Mouse (Mus musculus): ENCODE results near the gene 1520401A03Rik. TPM values are rescaled to one million over a fixed set of nuclear protein-coding genes. Genes with fewer than 3 reads are reported as not detected.
A peak's percentile ranks its signal among the peaks of the same experiment; 100 is the strongest.

1520401A03Rik gene
- polyA plus RNA-seq, 3 experiments from 2014 or later = not detected

GRCm38 (mm10) chr17:23742941-23743340 is 20.4 kb upstream of the 1520401A03Rik start:
- ATAC-seq = no peak

- ATAC-seq = peak; percentile 25
These were observed 19.7 kb upstream of the 1520401A03Rik start for GRCm38 (mm10) chr17:23742210-23742793.

GRCm38 (mm10) chr17:23741359-23742209 is 19.0 kb upstream of the 1520401A03Rik start:
- no peak for ATAC-seq

GRCm38 (mm10) chr17:23740598-23741021 is 18.0 kb upstream of the 1520401A03Rik start, which contains the start of gene Paqr4:
Gene Paqr4 (minus strand): TSS chr17:23740867.
- ATAC-seq = peak; percentile 26

GRCm38 (mm10) chr17:23740136-23740584 is 17.6 kb upstream of the 1520401A03Rik start:
- ATAC-seq = peak; percentile 81

GRCm38 (mm10) chr17:23739202-23740135 is 16.9 kb upstream of the 1520401A03Rik start:
- peak; percentile 26 for ATAC-seq

GRCm38 (mm10) chr17:23738836-23739201 is 16.2 kb upstream of the 1520401A03Rik start:
- no peak for ATAC-seq

GRCm38 (mm10) chr17:23737493-23738445 is 15.2 kb upstream of the 1520401A03Rik start:
- ATAC-seq = no peak

- ATAC-seq = no peak
These were observed 11.8 kb upstream of the 1520401A03Rik start for GRCm38 (mm10) chr17:23734341-23734740.

- ATAC-seq = no peak
These were observed 7.9 kb upstream of the 1520401A03Rik start for GRCm38 (mm10) chr17:23730441-23730840.

GRCm38 (mm10) chr17:23726758-23727142 is 4.2 kb upstream of the 1520401A03Rik start:
- no peak for ATAC-seq

- ATAC-seq = peak; percentile 98
These were observed 3.6 kb upstream of the 1520401A03Rik start, which contains the start of gene Pkmyt1 for GRCm38 (mm10) chr17:23725999-23726757. Gene Pkmyt1 (plus strand): TSS chr17:23726336.

- ATAC-seq = no peak
These were observed 2.9 kb upstream of the 1520401A03Rik start for GRCm38 (mm10) chr17:23725477-23725876.

- no peak for ATAC-seq
These were observed 697 bp downstream of the 1520401A03Rik start for GRCm38 (mm10) chr17:23721886-23722285.

GRCm38 (mm10) chr17:23719455-23719854 is 3.1 kb downstream of the 1520401A03Rik start:
- no peak for ATAC-seq

GRCm38 (mm10) chr17:23717003-23717402 is 5.6 kb downstream of the 1520401A03Rik start:
- ATAC-seq = no peak

GRCm38 (mm10) chr17:23706212-23706611 is 16.4 kb downstream of the 1520401A03Rik start:
- ATAC-seq = peak; percentile 76

GRCm38 (mm10) chr17:23705525-23706104 is 17.0 kb downstream of the 1520401A03Rik start:
- ATAC-seq = no peak

- ATAC-seq = no peak
These were observed 17.8 kb downstream of the 1520401A03Rik start for GRCm38 (mm10) chr17:23704741-23705140.

GRCm38 (mm10) chr17:23703301-23703700 is 19.3 kb downstream of the 1520401A03Rik start:
- ATAC-seq = no peak
